Mouse (Mus musculus): Measurements from ENCODE around the gene Tram1l1.
"Not testable (repeated sequence)": the region's sequence is repeated elsewhere in the genome, so short reads cannot be mapped to it uniquely, and the experiment has no call there.

The Tram1l1 gene

DNA sequence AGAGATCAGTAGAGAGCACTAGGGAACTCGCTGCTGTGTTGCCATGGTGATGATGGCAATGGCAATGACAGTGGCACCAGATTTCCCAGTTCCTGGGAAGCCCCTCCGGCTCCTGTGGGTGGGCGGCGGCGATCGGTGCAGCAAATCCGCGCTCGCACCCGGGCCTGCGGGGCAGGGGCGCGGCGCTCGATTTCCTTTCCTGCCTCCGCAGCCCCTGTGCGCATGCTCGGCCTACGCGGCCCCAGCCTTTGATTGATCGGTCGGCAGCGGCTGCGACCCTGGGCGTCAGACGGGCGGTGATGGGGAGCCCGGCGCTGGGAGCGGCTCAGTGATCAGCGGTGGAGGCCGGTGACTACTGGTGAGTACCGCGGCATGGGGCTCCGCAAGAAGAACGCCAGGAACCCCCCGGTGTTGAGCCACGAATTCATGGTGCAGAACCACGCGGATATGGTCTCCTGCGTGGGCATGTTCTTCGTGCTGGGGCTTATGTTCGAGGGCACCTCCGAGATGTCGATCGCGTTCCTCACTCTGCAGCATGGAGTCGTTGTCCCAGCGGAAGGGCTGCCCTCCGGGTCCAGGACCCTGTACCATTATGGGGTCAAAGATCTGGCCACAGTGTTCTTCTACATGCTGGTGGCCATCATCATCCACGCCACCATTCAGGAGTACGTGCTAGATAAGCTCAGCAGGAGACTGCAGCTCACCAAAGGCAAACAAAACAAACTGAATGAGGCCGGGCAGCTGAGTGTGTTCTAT lies at the start of gene Tram1l1:
TSS of gene Tram1l1 (plus strand) at position 35 of the 756 bp plus-strand sequence.
- peak; percentile 94 for DNase-seq (ENCODE audit: low spot score)

- DNase-seq (ENCODE audit: low spot score) = no peak
Observed at GRCm38 (mm10) chr3:124271229-124271628, 49.4 kb upstream of the Tram1l1 start.

DNA sequence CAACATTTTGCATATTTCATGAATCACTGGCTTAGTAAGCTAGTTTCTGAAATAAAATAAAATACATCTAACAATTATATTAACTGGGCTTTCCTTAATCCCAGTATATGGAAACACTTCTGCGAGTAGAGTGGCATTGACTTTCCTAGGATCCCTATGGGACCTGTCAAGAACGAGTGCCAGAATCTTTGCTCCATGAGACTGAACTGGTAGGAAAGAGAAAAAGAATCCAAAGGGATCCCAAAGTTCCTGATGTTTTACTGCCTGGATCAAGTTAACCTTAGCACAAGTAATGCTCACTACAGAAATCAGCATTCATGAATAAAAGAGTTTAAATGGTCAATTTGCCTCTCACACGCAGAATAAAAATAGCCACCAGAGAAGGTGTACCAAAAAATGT lies 49.0 kb upstream of the Tram1l1 start:
- DNase-seq (ENCODE audit: low spot score) = no peak

DNA sequence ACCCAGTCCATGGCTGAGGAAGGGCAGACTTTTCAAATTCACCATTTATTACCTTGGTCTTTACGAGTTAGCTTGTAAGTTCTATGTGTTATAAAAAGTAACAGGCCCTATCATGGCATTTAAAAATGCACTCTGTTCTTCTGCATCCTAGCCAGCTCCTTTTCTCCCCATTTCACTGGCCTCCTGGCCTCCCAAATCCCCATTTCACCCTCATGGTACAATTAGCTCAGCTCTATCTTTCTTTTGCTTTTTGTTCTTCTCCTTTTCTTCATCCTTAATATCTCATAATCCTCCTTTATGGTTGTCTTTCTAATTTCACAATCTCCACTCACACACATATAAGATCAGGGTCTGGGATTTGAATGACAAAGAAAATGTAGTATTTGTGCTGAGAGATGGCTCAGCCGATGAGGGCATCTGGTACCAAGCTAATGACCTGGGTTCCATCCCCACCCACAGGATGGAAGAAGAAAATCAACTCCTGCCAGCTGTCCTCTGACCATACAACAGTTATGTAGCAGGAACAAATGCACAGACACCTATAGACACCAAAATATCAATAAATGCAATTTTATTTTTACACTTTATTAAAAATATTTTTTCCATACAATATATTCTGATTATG lies 48.1 kb upstream of the Tram1l1 start:
- DNase-seq (ENCODE audit: low spot score) = peak; percentile 44

- peak; percentile 77 for DNase-seq (ENCODE audit: low spot score)
Observed at GRCm38 (mm10) chr3:124274928-124275609, 45.6 kb upstream of the Tram1l1 start.

- not testable (repeated sequence) for DNase-seq (ENCODE audit: low spot score)
Observed at GRCm38 (mm10) chr3:124288936-124289335, 31.7 kb upstream of the Tram1l1 start.

GRCm38 (mm10) chr3:124319254-124319653 lies 1.4 kb upstream of the Tram1l1 start:
- DNase-seq (ENCODE audit: low spot score) = no peak

DNA sequence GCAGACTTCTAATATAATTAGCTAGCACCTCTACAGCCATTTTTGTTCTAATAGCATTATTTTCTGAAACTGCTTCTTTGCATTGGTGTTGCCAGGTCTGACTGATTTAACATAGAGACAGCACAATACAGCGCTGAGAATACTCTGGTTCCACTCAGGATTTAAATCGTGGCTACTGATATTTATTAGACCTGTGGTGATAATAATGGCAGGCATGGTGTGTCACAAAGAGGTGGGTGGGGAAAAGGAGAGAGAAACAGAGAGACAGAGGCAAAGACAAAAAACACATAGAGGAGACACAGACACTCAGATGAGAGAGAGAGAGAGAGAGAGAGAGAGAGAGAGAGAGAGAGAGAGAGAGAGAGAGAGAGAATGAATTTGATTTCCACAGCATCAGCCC lies 257 bp upstream of the Tram1l1 start:
- peak; percentile 33 for DNase-seq (ENCODE audit: low spot score)

- DNase-seq (ENCODE audit: low spot score) = peak; percentile 12
Observed at GRCm38 (mm10) chr3:124346445-124346844, 25.8 kb downstream of the Tram1l1 start.

DNA sequence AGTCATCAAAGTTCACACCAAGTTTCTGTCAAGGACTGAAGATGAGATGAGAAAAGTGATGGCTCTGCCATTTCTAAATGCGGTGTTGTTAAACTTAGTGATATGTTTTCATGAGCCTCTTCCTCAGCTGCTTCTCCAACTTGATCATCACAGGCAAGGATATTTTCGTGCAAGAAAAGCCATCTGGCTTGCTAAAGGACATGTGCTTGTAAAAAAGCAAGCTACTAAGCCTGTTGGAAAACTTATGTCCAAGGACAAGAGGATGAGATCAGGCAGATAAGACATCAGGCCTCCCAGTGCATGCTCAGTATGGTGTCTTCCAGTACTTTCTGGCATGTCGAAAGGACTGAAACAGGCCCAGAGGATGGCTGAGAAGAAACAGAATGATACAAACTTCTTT lies 36.9 kb downstream of the Tram1l1 start:
- no peak for DNase-seq (ENCODE audit: low spot score)

GRCm38 (mm10) chr3:124372031-124372430 lies 51.4 kb downstream of the Tram1l1 start:
- DNase-seq (ENCODE audit: low spot score) = no peak
